Mouse (Mus musculus): ENCODE results near the gene Cldn13. TPM values are rescaled to one million over a fixed set of nuclear protein-coding genes. Genes with fewer than 3 reads are reported as not detected.
A peak's percentile ranks its signal among the peaks of the same experiment; 100 is the strongest.

Gene Cldn13
- polyA plus RNA-seq, 1 experiment from 2014 or later = 0.39 TPM

- Histone ChIP-seq H3K4me1 (ENCODE audit: insufficient read depth) (no peaks in the 10 kb centered on the region), H3K36me3 (ENCODE audit: insufficient read depth) (no peaks in the 10 kb centered on the region), H3K4me3 (ENCODE audit: low read depth, low read length) (no peak overlapping the region), H3K4me2 (no peak overlapping the region), H3K9ac (no peak overlapping the region), H3K9me3 (ENCODE audit: low read depth, low read length) (no peaks in the 10 kb centered on the region), H3K27me3 (ENCODE audit: insufficient read depth, low read length) (no peaks in the 10 kb centered on the region), H3K27ac (ENCODE audit: low read depth) (no peak overlapping the region)
- ATAC-seq (ENCODE audit: insufficient read depth) = no peak
- WGBS = 66% methylated on average over 3 of the region's 3 CpGs
- no peak for DNase-seq
- no peak for TF ChIP-seq CTCF (IDR thresholded peaks at IDR 0.05; ENCODE audit: low read depth)
Measured at GRCm38 (mm10) chr5:134883077-134883476, 32.2 kb downstream of the Cldn13 start.

DNA sequence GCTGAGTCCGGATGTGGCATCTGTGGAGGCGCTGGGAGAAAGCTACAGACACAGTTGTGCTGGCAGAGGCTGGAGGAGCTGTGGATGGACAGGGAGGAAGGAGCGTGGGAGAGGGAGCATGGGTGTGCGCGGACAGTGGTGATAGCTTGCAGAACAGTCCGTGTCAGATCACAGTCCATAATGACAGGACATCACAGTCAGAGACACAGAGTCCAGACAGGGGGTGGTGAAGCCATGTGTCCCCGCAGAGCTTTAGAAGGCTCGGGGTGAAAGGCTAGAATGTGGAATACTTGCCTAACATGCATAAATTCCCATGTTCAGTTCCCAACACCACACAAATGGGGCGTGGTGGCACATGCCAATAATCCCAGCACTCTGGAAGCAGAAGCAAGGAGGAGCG, 38.5 kb downstream of the Cldn13 start:
- ATAC-seq (ENCODE audit: insufficient read depth) (peak; percentile 14; the same call in 1 of the 2 replicates), DNase-seq (peak; percentile 43)
- Histone ChIP-seq H3K4me1 (ENCODE audit: insufficient read depth) (peaks cover 7% of the 10 kb centered on the region; the same call in 1 of the 2 replicates), H3K27ac (ENCODE audit: low read depth) (no peak overlapping the region; the same call in 1 of the 2 replicates), H3K9ac (no peak overlapping the region), H3K4me3 (ENCODE audit: low read depth, low read length) (no peak overlapping the region), H3K4me2 (no peak overlapping the region), H3K36me3 (ENCODE audit: insufficient read depth) (no peaks in the 10 kb centered on the region), H3K9me3 (ENCODE audit: low read depth, low read length) (no peaks in the 10 kb centered on the region), H3K27me3 (ENCODE audit: insufficient read depth, low read length) (no peaks in the 10 kb centered on the region)
- 41% methylated on average over 10 of the region's 10 CpGs for WGBS
- no peak for TF ChIP-seq CTCF (IDR thresholded peaks at IDR 0.05; ENCODE audit: low read depth)

- DNase-seq (no peak), ATAC-seq (ENCODE audit: insufficient read depth) (no peak)
- Histone ChIP-seq H3K4me1 (ENCODE audit: insufficient read depth) (peaks cover 7% of the 10 kb centered on the region; the same call in 1 of the 2 replicates), H3K4me3 (ENCODE audit: low read depth, low read length) (no peak overlapping the region), H3K27ac (ENCODE audit: low read depth) (no peak overlapping the region), H3K9ac (no peak overlapping the region), H3K9me3 (ENCODE audit: low read depth, low read length) (no peaks in the 10 kb centered on the region), H3K4me2 (no peak overlapping the region), H3K27me3 (ENCODE audit: insufficient read depth, low read length) (no peaks in the 10 kb centered on the region), H3K36me3 (ENCODE audit: insufficient read depth) (no peaks in the 10 kb centered on the region)
- no peak for TF ChIP-seq CTCF (IDR thresholded peaks at IDR 0.05; ENCODE audit: low read depth)
- WGBS = 89% methylated on average over 5 of the region's 5 CpGs
Measured at GRCm38 (mm10) chr5:134875245-134875644, 40.1 kb downstream of the Cldn13 start.

DNA sequence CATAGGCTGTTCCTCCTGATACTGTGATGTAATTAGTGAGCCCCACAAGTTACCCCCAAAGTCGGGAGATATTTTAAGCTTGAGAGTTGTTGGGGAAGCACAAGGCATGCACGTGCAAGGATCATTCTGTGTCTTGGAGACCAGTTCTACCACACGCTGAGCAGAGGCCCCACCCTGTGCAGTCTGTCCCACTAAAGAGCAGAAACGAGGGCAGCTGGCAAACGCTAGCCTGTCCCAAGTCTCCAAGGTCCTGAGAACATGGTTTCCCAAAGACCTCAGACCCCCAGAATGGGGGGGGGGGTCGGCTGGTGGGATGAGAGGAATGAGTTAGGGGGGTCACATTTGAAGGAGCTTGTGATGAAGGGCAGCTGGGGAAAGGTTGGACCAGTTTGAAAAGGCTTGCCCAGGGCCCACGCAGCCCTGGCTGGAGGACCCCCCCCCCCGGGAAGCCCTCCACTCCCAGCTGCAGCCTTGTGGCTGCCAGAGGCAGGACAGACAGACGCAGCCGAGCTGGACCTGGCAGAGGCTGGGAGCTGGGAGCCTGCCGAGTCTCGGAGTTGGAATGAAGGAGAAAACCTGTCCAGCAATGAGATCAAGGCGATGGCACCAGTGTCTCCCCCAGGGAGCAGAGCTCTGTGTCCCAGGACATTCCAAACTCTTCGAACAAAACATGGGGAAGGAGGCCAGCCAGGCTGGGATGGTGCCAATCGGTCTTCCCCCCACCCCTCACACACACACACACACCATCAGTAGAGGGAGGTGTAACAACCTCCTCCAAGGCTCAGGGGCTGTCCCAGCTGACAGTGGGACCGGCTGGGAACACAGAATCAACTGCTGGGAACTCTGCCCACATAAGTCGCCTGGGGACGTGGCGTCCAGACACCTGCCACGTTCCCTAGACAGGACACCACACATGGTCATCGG, 41.1 kb downstream of the Cldn13 start:
- Histone ChIP-seq H3K9ac (no peak overlapping the region), H3K27ac (ENCODE audit: low read depth) (peak overlapping the region; percentile 50; the same call in 1 of the 2 replicates), H3K4me2 (no peak overlapping the region), H3K4me3 (ENCODE audit: low read depth, low read length) (no peak overlapping the region), H3K4me1 (ENCODE audit: insufficient read depth) (peaks cover 7% of the 10 kb centered on the region; the same call in 1 of the 2 replicates), H3K9me3 (ENCODE audit: low read depth, low read length) (no peaks in the 10 kb centered on the region), H3K36me3 (ENCODE audit: insufficient read depth) (no peaks in the 10 kb centered on the region), H3K27me3 (ENCODE audit: insufficient read depth, low read length) (no peaks in the 10 kb centered on the region)
- peak; percentile 76 for ATAC-seq (ENCODE audit: insufficient read depth)
- WGBS = 42% methylated on average over 21 of the region's 21 CpGs
- peak; percentile 73 for DNase-seq
- TF ChIP-seq CTCF (IDR thresholded peaks at IDR 0.05; ENCODE audit: low read depth) = no peak

DNA sequence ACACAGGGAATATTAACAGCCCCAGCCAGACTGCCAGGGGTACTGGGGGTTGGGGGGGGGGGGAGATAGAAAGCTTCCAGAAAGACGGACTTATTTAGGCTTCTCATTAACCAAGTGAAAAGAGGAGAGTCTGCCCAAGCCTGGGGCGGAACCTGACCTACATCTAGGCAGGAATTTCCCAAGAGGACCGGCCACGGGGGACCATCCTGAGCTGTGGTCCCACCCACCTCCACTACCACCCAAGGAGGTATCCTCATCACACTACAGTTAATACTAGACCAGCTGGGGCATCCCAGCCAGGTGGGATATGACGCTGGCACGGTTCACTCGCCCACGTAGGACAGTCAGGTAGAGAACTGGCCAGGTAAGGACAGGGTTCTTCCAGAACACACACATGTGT, 42.3 kb downstream of the Cldn13 start:
- peaks cover 7% of the 10 kb centered on the region for H3K4me1 ChIP-seq (ENCODE audit: insufficient read depth)
- H3K4me2 ChIP-seq = no peak overlapping the region
- H3K27me3 ChIP-seq (ENCODE audit: insufficient read depth, low read length) = no peaks in the 10 kb centered on the region
- TF ChIP-seq CTCF (IDR thresholded peaks at IDR 0.05; ENCODE audit: low read depth) = no peak
- H3K36me3 ChIP-seq (ENCODE audit: insufficient read depth) = no peaks in the 10 kb centered on the region
- no peak overlapping the region for H3K9ac ChIP-seq
- ATAC-seq (ENCODE audit: insufficient read depth) (no peak), DNase-seq (no peak)
- no peaks in the 10 kb centered on the region for H3K9me3 ChIP-seq (ENCODE audit: low read depth, low read length)
- no peak overlapping the region for H3K27ac ChIP-seq (ENCODE audit: low read depth)
- 76% methylated on average over 8 of the region's 8 CpGs for WGBS
- no peak overlapping the region for H3K4me3 ChIP-seq (ENCODE audit: low read depth, low read length)

DNA sequence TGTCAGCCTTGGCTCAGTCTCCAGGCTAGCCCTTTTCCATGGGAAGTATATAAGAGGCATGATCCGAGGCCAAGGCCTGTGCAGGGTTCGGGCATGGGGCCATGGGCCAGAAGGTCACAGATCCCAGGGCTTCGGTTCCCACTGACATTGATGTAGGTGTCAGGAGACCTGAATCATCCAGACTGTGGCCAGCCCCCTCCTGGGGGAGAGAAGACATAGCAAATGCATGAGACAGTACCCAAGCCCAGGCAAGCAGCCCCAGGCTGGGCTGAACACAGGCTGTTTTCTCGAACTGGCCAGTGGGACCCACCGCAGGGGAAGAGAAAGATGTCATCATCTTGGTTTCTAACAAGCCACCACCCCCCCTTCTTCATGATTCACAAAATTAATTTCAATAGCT, 42.7 kb downstream of the Cldn13 start:
- no peaks in the 10 kb centered on the region for H3K27me3 ChIP-seq (ENCODE audit: insufficient read depth, low read length)
- no peak overlapping the region for H3K27ac ChIP-seq (ENCODE audit: low read depth)
- no peak for TF ChIP-seq CTCF (IDR thresholded peaks at IDR 0.05; ENCODE audit: low read depth)
- H3K9me3 ChIP-seq (ENCODE audit: low read depth, low read length) = no peaks in the 10 kb centered on the region
- no peak for ATAC-seq (ENCODE audit: insufficient read depth)
- 47% methylated on average over 5 of the region's 5 CpGs for WGBS
- H3K4me1 ChIP-seq (ENCODE audit: insufficient read depth) = peaks cover 7% of the 10 kb centered on the region
- H3K9ac ChIP-seq = no peak overlapping the region
- H3K36me3 ChIP-seq (ENCODE audit: insufficient read depth) = no peaks in the 10 kb centered on the region
- no peak overlapping the region for H3K4me2 ChIP-seq
- DNase-seq = peak; percentile 42
- H3K4me3 ChIP-seq (ENCODE audit: low read depth, low read length) = no peak overlapping the region

DNA sequence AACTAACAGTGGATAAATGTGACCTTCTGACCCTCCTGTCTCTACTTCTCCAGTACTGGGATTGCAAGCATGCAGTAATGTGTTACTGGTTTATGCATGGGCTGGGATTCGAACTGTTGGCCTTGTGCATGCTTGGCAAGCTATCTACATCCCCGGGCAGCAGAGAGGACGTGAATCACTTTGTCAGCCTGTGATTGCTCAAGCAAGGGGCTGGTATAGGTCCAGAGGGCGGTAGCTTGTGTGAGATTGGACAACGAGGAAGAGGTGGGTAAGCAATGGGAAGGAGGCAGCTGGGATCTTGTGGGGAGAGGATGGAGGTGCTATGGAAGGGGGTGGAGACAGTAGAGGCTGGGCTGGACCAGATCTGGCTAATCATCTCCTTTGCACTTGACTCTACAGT, 46.8 kb downstream of the Cldn13 start:
- Histone ChIP-seq H3K36me3 (ENCODE audit: insufficient read depth) (no peaks in the 10 kb centered on the region), H3K4me1 (ENCODE audit: insufficient read depth) (peaks cover 7% of the 10 kb centered on the region; the same call in 1 of the 2 replicates), H3K9me3 (ENCODE audit: low read depth, low read length) (no peaks in the 10 kb centered on the region), H3K4me3 (ENCODE audit: low read depth, low read length) (no peak overlapping the region), H3K4me2 (no peak overlapping the region), H3K27me3 (ENCODE audit: insufficient read depth, low read length) (no peaks in the 10 kb centered on the region), H3K9ac (no peak overlapping the region), H3K27ac (ENCODE audit: low read depth) (no peak overlapping the region)
- DNase-seq (no peak), ATAC-seq (ENCODE audit: insufficient read depth) (no peak)
- TF ChIP-seq CTCF (IDR thresholded peaks at IDR 0.05; ENCODE audit: low read depth) = no peak
- 65% methylated on average over 5 of the region's 5 CpGs for WGBS

Data from lung, embryonic 14.5 days (tissue).